Mouse (Mus musculus) forelimb bud, embryonic 11.5 days (tissue): ENCODE data around the gene Nxpe4.
"Not testable (repeated sequence)": the region's sequence is repeated elsewhere in the genome, so short reads cannot be mapped to it uniquely, and the experiment has no call there.

Source experiments
- DNase-seq: peaks from one replicate; pipeline ENCODE4 v3.0.0-alpha.2; 2012; ENCODE audit warnings: low read depth, low spot score

Gene Nxpe4

GRCm38 (mm10) chr9:48240431-48240830 is 78.6 kb downstream of the Nxpe4 start:
- DNase-seq, result no peak

DNA sequence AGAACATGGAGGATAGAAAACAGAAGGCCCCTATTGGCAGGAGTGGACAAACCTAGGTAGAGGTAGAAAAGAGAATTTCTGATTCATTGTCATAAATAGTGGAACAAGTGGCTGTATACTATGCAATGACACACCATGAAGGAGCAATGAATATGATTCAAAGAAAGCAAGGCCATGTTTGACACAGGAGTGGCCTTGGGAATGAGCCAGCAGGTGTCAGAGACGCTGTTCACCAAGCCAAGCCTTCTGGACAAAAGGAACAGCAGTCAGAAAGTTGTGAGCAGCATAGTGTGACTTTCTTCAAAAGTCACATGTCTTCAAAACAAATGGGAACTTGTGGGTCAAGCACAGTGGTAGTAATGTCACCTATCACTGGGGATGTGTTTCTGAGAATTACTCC is 80.0 kb downstream of the Nxpe4 start:
- no peak for DNase-seq

- no peak for DNase-seq
These were observed 80.9 kb downstream of the Nxpe4 start for GRCm38 (mm10) chr9:48242756-48243155.

GRCm38 (mm10) chr9:48244175-48244574 is 82.4 kb downstream of the Nxpe4 start:
- DNase-seq, result no peak

DNA sequence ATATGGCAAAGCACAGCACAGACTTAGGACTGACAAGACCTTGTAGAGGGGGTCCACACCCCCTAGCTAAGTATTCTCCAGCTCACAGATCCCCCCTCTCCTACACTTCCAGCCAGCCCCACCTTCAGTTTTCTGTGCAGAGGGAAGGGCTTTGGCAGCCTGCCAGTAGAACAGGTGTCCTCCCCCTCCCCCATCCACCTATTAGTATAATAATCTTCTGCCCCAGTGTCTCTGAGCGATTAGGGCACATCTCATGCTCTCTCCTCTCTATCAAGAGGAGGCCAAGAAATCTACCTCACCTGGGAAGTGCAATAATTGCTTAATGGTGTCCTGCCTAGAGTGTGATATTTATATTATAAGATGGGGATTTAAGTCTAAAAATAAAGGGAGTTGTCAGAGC is 83.7 kb downstream of the Nxpe4 start:
- no peak for DNase-seq

- peak; percentile 32 for DNase-seq
These were observed 85.5 kb downstream of the Nxpe4 start for GRCm38 (mm10) chr9:48247276-48247675.

GRCm38 (mm10) chr9:48252236-48252635 is 90.4 kb downstream of the Nxpe4 start:
- DNase-seq, result no peak

- DNase-seq, result no peak
These were observed 95.2 kb downstream of the Nxpe4 start for GRCm38 (mm10) chr9:48257001-48257400.

GRCm38 (mm10) chr9:48257741-48258423 is 96.1 kb downstream of the Nxpe4 start:
- peak; percentile 68 for DNase-seq

DNA sequence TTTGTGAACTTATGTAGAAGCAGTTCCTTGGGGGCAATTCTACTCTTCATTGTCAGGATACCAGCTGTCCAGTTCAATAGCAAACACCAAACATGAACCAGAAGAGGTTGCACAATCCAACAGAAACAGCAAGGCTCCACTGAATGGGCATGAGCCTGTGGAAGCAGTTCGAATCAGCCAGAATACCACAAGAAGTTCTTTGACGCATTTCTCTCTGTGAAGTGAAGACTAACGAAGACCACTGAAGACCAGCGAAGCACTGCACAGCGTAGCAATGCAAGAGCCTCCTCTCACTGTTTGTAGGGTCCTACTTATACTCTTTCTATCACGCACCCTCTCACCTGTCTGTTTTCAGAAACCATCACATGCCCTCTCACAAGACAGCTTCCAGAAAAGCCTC is 102.8 kb downstream of the Nxpe4 start:
- DNase-seq, result no peak

DNA sequence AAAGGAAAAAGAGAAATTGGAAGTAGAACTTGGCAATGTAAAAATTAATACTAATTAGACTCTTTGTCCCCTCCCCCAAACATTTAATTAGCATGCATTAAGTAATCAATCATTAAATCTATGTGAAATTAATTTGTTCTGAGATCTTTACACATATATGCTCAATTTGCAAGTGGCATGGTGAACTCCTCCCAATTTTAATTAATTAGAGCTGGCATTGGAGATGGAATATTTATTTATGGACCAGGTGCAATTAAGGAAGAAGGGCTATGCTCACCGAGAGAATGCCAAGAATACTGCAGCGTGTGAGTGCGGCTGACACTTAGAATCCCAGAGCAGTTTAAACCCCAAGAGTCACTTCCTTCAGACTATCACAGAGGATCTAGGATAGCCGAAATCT is 103.7 kb downstream of the Nxpe4 start:
- DNase-seq, result no peak

DNA sequence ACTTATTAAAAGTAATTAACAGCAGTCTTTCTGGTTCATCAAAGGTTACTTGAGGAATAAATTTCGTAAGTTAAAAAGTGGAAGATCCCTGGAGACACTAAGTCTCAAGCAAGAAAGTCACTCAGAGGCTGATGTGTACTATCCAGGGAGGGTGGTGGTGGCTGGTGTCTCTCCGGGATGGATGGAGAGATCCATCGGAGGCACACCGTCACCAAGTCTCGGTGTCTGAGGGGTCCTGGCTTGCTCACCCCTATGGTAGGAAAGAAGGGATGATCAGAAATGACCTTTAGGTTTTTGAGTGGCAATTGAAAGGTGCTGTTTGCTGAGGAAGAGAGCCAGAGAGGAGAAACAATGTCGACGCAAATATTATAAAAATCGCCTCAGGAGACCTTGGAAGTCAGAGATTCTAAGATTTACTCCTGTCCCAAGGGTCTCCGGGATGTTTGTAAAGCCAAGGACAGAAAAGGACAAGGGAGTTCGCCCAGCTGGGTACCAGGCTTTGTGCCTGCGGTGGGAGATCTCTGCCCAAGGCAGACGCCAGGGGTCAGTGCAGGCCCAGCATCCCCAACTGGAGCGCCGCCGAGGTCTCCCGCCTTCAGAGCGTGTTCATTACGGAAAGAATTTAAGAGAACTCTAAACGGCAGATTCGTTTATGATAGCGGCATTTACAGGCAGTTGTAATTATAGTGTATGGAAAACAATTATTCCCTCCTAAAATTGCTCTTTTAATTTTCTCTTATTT is 104.6 kb downstream of the Nxpe4 start:
- DNase-seq, result peak; percentile 74

DNA sequence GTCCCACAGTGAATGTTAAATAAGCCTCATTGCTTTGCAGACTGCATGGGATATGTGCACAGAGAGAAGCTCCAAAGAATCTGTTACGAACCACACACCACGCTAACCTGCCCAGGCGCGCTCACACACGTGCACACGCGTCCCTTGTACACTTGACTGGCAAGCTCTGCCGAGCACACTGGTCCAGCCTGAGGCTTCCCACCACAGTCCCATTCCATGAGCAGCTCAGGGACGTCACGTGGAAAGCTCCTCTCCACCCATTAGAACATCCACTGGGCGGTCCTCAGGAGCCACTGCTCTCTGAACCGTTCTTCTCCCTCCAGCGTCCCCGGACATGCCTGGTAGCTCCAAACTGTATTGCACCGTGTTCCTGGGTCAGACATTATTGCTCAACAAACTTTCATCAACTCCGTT is 105.2 kb downstream of the Nxpe4 start:
- DNase-seq, result peak; percentile 52

DNA sequence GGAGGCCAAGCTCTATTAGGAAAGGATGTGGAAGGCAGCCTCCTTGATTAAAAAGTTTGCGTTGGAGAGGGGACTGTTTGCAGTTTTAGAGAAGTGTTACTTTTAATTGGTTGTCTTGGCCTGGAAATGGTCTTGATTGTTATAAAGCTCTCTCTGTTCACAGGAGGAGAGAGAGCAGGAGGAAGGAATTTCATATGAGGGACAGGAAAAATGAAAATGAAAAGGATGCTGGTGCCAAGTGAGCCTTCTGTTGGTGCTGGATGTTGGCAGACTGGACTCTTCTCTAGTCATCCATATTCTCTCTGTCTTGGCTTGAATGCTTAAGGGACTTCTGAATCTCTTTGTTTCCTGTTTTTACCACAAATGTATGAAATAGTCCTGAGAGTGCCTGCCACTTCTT is 106.1 kb downstream of the Nxpe4 start:
- DNase-seq, result no peak

GRCm38 (mm10) chr9:48276831-48277230 is 115.0 kb downstream of the Nxpe4 start:
- DNase-seq, result no peak

DNA sequence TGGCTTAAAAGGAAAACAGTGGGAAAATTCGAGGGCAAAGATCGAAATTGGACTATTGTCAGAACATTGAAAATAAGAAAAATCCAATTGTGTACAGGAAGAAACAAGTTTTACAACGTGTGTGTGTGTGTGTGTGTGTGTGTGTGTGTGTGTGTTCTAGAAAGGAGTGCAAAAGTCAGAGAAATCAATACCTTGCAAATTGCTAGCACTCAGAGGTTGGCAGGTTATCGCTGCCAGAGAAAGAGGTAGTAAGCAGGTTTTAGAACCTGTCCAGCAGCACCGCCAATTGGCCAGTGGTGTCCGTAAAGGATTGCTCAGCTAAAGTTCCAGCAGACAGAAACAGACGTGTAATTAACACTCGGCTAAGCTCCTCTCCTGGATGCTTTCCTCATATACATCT is 122.4 kb downstream of the Nxpe4 start:
- no peak for DNase-seq

DNA sequence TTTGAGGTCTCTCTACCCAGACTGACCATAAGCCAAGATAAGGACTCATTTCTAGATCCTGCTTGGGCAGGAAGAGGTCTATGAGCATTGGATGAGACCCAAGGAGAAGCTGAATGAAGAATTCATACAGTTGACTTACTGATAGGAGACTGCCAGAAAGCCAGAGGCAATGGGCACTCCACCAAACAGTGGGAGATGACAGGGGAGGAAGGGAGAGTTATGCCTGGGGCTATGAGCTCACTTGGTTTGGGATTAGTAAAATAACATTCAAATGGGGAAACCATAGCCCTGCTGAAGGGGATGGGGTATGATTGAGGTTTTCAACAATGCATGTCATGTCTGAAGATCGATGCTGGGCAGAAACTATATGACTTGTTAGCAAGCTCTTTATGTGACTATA is 128.5 kb downstream of the Nxpe4 start:
- DNase-seq, result no peak

- no peak for DNase-seq
These were observed 132.9 kb downstream of the Nxpe4 start for GRCm38 (mm10) chr9:48294754-48295153.

DNA sequence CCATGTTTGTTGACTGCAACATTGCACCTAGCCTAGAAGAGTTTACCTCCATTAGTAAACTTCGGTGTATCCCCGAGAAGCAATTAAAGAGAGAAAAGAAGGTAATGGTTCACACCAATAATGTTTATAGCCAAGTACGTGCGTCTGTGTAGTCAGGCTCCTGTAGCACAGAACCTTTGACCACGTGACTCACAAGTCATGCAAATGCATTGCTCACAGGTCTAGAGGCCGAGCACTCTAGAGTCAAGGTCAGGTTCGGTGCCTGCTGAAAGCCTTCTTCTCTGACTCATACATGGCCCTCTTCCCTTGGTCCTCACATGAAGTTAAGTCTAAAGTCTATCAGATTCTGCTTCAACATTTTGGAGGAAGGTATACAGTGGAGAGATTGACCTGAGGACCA is 137.2 kb downstream of the Nxpe4 start:
- DNase-seq, result no peak

- DNase-seq, result not testable (repeated sequence)
These were observed 141.7 kb downstream of the Nxpe4 start for GRCm38 (mm10) chr9:48303564-48303963.

DNA sequence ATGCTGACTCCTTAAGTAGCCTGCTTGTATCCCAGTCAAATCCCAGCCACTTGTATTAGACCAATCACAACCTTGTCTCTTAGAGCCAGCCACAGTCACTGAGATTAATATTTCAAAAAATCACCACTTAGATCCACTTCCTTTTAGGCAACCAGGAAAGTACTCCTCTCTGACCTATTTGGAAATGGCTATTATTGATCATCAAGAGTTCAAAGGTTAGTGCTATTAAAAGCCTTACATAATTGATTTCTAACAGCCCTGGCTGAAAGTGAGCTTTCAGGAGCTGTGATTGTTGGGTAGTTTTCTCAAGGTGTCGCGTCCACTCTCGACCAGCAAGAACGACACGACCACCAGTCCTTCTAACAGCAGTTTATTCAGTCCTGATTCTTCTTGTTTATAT is 149.4 kb downstream of the Nxpe4 start:
- DNase-seq, result no peak

- no peak for DNase-seq
These were observed 152.4 kb downstream of the Nxpe4 start for GRCm38 (mm10) chr9:48314194-48314593.

DNA sequence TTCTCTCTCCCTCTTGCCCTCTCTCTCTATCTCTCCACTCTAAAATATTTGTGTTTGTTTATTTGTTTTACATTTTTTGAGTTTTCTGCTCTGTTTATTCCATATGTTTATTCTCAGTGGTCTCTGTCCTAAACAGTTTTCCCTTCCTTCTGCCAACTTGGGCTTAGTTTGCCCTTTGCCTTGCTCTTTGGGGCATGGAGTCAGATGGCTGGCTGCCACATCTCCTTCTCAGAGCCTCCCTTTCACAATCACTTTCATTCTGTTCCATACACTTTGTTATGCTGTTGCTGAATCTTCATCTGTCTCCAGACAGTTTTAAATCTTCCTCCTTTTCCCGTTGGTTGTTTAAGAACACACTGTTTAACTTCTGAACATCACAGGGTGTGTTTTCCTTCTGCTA is 154.0 kb downstream of the Nxpe4 start:
- no peak for DNase-seq
